Mouse (Mus musculus) large intestine, adult 2 months (tissue): ENCODE measurements around the gene Cdk7. TPM values are rescaled to one million over a fixed set of nuclear protein-coding genes. Genes with fewer than 3 reads are reported as not detected.
"Not testable (repeated sequence)": the region's sequence is repeated elsewhere in the genome, so short reads cannot be mapped to it uniquely, and the experiment has no call there.

Experiments used
- DNase-seq: peaks from one replicate; pipeline ENCODE4 v3.0.0-alpha.2; 2012; ENCODE audit warnings: low read depth, low spot score
- WGBS: fragments of 180-500 bp; shearing (Covaris S2); methylation state at CpG from one replicate; pipeline ENCODE4 v1.1.7; 2018; 5-methylcytosine and 5-hydroxymethylcytosine counted together
- polyA plus RNA-seq: library from polyadenylated mRNA; depleted of rRNA; stranded (reverse); fragments of >200 nt; gene quantifications from 2 replicates; pipeline ENCODE4 v1.2.3, GENCODE M21; 2012; rRNA removed

Cdk7 gene
- 12.5 and 13.9 TPM in 2 replicates for polyA plus RNA-seq

DNA sequence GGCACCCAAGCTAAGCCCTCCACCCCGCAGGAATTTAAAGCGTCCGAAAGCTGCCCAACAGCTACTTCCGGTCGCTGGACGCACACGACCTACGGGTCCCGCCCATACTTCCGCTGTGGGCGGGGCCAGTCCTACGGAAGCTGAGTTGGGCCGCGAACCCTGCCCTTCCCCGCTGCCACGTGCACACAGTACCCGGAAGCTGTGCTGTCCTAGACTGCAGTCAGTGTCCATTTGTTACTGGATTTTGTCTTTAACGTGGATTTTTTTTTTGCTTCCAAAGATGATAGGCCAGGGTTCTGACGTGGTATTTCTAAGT lies at the start of gene Cdk7:
Cdk7 (minus strand) TSS at position 79 of the 316 bp plus-strand sequence.
- under 1% methylated on average over 19 of the region's 19 CpGs for WGBS

DNA sequence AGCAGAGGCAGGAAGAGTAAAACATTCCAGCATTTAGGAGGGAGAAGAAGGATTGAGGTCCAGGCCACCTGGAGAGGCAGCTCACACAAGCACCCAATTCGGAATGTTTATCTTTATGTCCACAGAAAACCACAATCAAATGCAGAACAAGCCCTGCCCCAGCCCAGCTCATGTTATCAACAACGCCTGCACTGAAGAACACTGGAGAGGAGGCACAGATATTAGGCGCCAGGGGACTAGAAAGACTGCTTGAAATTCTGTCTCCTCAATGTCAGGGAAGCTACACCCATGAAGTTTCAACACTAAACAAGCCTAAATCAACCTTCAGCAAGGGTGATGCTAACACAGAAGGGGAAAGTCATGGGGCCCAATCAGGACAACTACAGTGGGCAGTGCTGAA lies 46.8 kb upstream of the Cdk7 start:
- WGBS, result 81% methylated on average over 3 of the region's 3 CpGs
- DNase-seq, result no peak

More for the DNA sequence above, at the start of gene Cdk7:
- peak; percentile 80 for DNase-seq

DNA sequence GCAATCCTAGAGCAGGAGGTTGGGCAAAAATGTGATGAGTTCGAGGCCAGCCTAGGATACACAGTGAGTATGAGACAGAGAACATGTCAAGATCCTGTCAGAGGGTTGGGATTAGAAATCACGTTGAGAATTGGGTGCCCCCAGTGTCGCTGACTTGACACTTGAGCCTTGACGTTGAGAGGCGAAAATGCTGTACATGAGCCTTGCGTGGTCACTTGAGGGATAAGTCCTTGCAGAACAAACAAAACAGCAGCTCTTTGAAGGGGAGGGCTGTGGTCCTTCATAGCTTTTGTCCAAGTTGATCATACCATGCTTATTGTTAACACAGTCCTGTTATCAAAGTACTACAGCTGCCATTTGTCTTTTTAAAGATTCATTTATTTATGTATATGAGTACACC lies 46.0 kb upstream of the Cdk7 start:
- DNase-seq, result no peak
- 63% methylated on average over 6 of the region's 6 CpGs for WGBS

DNA sequence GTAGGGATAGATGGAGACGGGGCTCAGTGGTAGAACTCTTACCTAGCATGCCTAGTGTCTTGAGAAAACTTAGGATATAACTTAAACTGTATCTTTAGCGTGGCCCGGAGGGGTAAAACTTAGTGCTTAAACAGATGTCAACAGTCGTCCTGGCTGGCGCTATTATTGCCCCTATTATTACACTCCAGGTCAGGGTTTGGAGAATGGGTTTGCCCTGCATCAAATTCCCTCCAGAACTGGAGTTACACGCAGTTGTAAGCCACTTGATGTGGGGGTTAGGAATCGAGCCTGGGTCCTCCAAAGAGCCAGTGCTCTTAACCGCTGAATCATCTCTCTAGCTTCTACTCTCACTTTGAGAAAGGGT lies 45.3 kb upstream of the Cdk7 start:
- WGBS, result 3% methylated on average over 8 of the region's 8 CpGs
- no peak for DNase-seq

- under 1% methylated on average over 46 of the region's 46 CpGs for WGBS
- DNase-seq, result peak; percentile 70
Measured at GRCm38 (mm10) chr13:100775252-100776055, 44.7 kb upstream of the Cdk7 start, which contains the start of gene Cenph. Cenph (minus strand) TSS chr13:100775899.

DNA sequence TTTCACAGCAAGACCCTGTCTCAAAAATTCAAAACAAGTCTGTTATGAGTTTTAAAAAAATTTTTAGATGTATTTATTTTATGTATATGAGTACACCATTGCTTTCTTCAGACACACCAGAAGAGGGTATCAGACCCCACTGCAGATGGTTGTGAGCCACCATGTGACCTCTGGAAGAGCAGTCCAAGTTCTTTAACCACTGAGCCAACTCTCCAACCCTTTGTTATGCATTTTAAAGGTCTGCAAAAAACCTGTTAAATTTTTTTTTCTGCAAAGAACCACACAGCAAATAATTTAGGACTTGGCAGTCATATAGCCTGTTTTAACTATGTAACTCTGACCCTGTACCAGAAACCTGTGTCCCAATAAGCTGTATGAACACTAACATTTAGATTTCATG lies 44.0 kb upstream of the Cdk7 start:
- DNase-seq, result no peak

- 64% methylated on average over 2 of the region's 2 CpGs for WGBS
Measured at GRCm38 (mm10) chr13:100755329-100755728, 24.6 kb upstream of the Cdk7 start.

GRCm38 (mm10) chr13:100754186-100754585 lies 23.4 kb upstream of the Cdk7 start:
- DNase-seq, result no peak
- 77% methylated on average over 4 of the region's 4 CpGs for WGBS

More at GRCm38 (mm10) chr13:100755329-100755728, 24.6 kb upstream of the Cdk7 start:
- DNase-seq, result no peak

DNA sequence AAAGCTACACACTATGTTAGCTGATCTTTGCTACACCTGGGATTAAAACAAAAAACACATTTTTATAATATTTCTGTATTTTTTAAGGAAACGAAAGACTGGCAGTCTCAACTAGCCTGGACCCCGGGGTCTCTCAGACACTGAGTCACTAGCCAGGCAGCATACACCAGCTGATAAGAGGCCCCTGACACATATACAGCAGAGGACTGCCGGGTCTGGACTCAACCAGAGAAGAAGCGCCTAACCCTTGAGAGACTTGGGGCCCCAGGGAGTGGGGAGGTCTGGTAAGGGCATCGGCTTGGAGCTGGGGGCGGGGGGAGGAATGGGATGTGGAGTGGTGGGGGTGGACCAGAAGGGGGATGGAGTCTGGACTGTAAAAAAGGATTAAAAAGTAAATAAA lies 22.3 kb upstream of the Cdk7 start:
- WGBS, result 79% methylated on average over 6 of the region's 6 CpGs
- no peak for DNase-seq

DNA sequence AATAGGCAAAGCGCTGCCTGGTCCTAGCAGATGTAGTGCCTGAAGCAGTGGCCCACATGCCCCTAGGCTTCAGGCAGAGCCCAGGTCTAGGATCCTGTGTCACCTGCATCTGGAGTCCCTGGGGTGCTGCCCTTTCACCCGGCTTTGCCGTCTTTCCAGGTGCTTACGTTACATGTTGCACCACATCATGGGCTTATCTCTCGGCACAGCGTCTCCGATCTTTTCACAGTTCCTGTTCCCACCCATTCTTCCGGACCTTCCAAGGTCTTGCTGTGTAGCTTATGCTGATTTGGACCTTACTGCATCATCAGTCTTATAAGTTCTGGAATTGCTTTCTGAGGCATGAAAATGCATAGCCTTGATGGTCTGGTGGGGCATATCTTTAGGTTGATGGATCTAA lies 21.8 kb upstream of the Cdk7 start:
- no peak for DNase-seq
- 84% methylated on average over 8 of the region's 8 CpGs for WGBS

DNA sequence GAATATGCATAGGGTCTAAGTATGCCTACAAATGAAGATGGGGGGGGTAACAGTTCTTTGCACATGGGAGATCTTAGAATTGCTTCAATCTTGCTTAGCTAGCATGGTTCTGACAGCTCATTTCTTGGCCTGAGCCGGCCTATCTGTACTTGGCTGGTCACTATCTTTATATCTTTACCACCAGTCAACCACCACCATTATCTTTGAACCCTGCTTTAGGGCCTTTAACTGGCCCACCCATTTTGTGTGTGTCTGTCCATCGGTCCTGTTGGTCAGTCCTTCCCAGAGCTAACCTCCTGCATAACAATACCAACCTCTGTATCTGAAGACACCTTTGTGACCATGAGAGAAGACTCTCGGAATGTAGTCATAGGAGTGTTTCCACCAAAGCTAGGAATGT lies 20.7 kb upstream of the Cdk7 start:
- 89% methylated on average over 3 of the region's 3 CpGs for WGBS

DNA sequence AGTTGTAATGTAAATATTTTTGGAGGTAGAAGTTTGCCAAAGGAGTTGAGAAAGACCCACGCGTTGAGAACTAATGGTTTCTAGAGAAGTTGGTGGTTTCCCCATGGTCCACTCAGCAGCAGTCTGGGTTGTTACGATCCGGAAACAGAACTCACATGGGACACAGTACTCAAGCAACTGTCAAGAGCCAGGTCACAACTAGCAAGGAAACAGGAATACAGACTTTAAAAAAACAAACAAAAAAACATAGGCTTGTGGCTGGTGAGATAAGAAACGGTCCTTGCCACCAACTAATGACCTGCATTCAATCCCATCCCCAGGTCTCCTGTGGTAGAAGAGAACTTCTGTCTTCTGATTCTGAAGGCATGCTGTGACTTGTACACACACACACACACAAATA lies 20.1 kb upstream of the Cdk7 start:
- WGBS, result 64% methylated on average over 5 of the region's 5 CpGs
- no peak for DNase-seq

More for the DNA sequence above, 20.7 kb upstream of the Cdk7 start:
- DNase-seq, result no peak

DNA sequence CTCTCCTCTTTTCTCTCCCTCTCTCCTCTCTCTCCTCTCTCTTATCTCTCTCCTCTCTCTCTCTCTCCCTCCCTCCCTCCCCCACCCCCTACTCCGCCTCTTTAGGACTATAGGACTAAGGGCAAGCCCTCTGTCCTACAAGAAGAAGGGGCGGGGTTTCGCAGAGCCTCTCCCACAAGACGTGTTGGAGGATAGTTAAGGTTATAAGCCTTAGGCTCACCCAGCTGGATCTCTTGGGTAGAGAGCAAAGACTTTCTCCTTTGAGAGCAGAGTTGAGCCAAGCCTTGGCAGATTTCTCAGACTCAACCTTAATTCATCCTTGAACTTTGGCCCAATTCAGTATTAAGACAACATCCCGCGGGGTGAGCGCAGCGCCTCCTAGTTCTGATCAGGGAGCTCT lies 17.9 kb upstream of the Cdk7 start:
- no peak for DNase-seq
- WGBS, result 46% methylated on average over 8 of the region's 8 CpGs

DNA sequence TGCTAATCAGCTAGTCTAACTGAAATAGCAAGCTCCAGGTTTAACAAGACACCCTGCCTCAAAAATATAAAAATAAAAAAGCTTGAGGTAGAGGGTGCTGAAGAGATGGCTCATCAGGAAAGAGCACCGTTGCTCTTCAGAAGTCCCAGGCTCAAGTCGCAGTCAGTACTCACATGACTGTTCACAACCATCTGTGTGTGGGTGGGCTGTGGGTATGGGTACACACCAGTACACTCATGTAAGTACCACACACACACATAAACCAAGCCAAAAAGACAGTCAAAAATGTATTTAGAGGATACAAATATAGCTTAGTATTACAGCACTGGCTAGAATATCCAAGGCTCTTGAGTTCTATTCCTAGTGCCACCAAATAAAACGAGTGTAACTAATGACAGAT lies 15.4 kb upstream of the Cdk7 start:
- WGBS, result 87% methylated on average over 3 of the region's 3 CpGs
- no peak for DNase-seq

DNA sequence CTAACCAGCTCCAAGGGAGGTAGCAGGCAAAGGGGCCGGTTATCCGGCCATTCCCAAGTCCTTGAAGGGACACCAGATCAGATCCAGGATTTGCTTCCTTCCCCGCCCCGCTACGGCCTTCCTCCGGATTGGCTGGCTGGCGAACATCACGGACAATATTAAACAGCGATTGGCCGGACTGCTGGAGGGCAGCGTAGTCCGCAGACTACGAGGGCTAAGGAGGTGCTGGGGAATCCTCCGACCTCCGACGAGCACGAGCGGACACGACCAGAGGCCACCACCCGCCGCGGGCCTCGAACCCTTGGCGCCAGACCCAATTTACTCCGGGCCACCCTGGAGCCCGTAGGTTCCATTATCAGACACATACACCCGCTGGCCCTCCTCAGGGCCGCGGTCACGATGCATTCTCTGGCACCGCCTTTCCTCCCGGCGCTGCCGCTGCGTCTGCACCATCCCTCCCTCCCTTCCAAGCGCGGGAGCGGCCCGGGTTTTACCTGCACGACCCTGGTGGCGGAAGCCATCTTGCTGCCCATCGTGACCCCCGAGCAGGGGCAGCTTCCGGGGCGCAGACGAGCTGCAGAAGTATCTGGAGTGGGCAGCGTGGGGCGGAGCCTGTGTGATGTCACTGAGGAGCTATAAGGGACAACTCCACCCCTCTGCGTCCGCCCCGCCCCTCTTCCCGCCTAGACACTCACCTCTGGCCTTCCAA lies 13.5 kb upstream of the Cdk7 start, which contains the start of gene Mrps36:
Mrps36 (minus strand) TSS at position 624 of the 709 bp plus-strand sequence.
- peak; percentile 89 for DNase-seq
- WGBS, result under 1% methylated on average over 52 of the region's 52 CpGs

DNA sequence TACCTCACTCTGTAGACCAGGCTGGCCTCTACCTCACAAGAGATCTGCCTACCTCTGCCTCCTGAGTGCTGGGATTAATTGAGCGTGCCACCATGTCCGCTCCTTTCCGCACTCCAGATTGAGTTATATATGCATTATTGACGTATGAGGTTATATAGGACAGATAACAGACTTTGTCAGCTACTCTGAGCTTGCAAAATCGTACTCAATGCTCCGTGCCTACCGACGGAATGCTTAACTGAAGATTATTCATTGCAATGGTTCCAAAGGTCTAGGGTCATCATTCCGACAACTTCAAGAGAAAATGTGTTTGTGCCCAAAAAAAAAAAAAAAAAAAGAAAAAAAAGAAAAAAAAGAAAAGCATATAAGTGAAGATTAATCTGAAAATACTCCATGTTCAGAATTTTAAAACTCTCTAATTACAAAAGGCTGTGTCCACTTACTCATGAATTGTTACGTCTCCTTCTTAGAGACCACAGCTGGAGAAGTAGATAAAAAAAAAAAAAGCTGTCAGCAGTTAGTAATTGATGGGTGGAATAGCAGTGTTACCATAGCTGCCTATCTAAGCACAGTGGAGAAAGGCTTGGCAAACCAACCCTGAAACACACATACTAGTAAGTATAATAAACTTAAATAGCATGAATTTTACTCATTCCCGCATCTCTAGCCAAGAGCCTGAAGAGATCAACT lies 12.8 kb upstream of the Cdk7 start:
- 36% methylated on average over 11 of the region's 11 CpGs for WGBS
- DNase-seq, result no peak

GRCm38 (mm10) chr13:100742831-100743230 lies 12.1 kb upstream of the Cdk7 start:
- no peak for DNase-seq
- 82% methylated on average over 5 of the region's 5 CpGs for WGBS

GRCm38 (mm10) chr13:100732756-100733155 lies 2.0 kb upstream of the Cdk7 start:
- DNase-seq, result no peak
- WGBS, result 95% methylated on average over 2 of the region's 2 CpGs

DNA sequence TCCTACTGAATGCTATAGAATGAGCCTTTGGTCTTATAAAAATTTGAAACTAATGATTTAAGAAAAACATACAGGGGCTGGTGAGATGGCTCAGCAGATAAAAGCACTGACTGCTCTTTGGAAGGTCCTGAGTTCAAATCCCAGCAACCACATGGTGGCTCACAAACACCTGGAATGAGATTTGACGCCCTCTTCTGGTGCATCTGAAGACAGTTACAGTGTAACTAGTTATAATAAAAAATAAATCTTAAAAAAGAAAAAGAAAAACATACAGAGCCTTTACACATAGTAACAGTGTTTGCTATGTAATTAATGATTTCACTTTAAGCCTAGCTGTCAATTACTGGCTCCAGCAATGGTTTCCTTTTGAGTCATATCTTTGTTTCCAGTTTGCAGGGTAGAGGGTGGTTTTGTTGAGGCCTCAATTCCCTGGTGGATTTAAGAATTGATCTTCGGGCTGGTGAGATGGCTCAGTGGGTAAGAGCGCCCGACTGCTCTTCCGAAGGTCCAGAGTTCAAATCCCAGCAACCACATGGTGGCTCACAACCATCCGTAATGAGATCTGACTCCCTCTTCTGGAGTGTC lies 815 bp upstream of the Cdk7 start:
- DNase-seq, result not testable (repeated sequence)
- WGBS, result 88% methylated on average over 6 of the region's 6 CpGs

GRCm38 (mm10) chr13:100730153-100730860 lies 432 bp downstream of the Cdk7 start:
- WGBS, result under 1% methylated on average over 30 of the region's 30 CpGs

More at GRCm38 (mm10) chr13:100730153-100730860, 432 bp downstream of the Cdk7 start:
- DNase-seq, result no peak
